Mouse (Mus musculus) left cerebral cortex, adult 6 months (tissue): Measurements from ENCODE around the gene Adgre4. TPM values are rescaled to one million over a fixed set of nuclear protein-coding genes. Genes with fewer than 3 reads are reported as not detected.

Source experiments
- long read RNA-seq, 2 experiments: library from polyadenylated mRNA; unstranded; transcript quantifications; one replicate each; pipeline ENCODE4 v2.0.0; 2019 to 2020
- polyA plus RNA-seq: library from polyadenylated mRNA; unstranded; fragments of <200 nt; fragmentation: Nextera tagmentation; gene quantifications from 2 replicates; pipeline ENCODE4 v1.2.3, GENCODE M21; 2021

Adgre4 gene
- polyA plus RNA-seq: not detected in 2 replicates
- long read RNA-seq, experiment 1, partial matches to known transcripts: 0 of 1 reads
- long read RNA-seq, experiment 1, other reads (novel, unspliced or antisense): 1 of 1 reads
- long read RNA-seq, experiment 2: 0 reads

GRCm38 (mm10) chr17:55749786-55750185, at the start of gene Adgre4:
TSS of gene Adgre4 (plus strand) at chr17:55749984.

GRCm38 (mm10) chr17:55711984-55712811, 37.6 kb upstream of the Adgre4 start, which contains the start of gene Pot1b:
TSS of gene Pot1b (minus strand) at chr17:55712628.

GRCm38 (mm10) chr17:55878636-55879369, 129.0 kb downstream of the Adgre4 start, which contains the start of gene Zfp119a:
TSS of gene Zfp119a (minus strand) at chr17:55878930.

Other genes starting within 250 kb of the Adgre4 start
- gene Vmn2r118, start 124.8 kb upstream of the Adgre4 start, polyA plus RNA-seq: not detected in 2 replicates
- 2.0 and 2.1 TPM in 2 replicates for gene Pot1b, start 37.4 kb upstream of the Adgre4 start, polyA plus RNA-seq
- 4.1 and 4.2 TPM in 2 replicates for gene Zfp119a, start 128.9 kb downstream of the Adgre4 start, polyA plus RNA-seq
- gene Zfp959, start 142.1 kb downstream of the Adgre4 start, polyA plus RNA-seq: 5.3 and 6.5 TPM in 2 replicates
- gene Zfp119b, start 199.5 kb downstream of the Adgre4 start, polyA plus RNA-seq: 3.0 and 4.5 TPM in 2 replicates
- gene Ebi3, start 202.7 kb downstream of the Adgre4 start, polyA plus RNA-seq: 2.1 and 2.7 TPM in 2 replicates
- gene Yju2, start 209.1 kb downstream of the Adgre4 start, polyA plus RNA-seq: 8.7 and 10.8 TPM in 2 replicates
- 37.4 and 37.8 TPM in 2 replicates for gene Shd, start 220.5 kb downstream of the Adgre4 start, polyA plus RNA-seq
- gene Fsd1, start 236.5 kb downstream of the Adgre4 start, polyA plus RNA-seq: 102 and 107 TPM in 2 replicates